Mouse (Mus musculus) myocyte (in vitro differentiated cells): ENCODE results near the gene Gen1. TPM values are rescaled to one million over a fixed set of nuclear protein-coding genes. Genes with fewer than 3 reads are reported as not detected.
A peak's percentile ranks its signal among the peaks of the same experiment; 100 is the strongest.

Experiments
- H3K27me3 ChIP-seq: one replicate; pipeline ENCODE4 v1.6.1; 2011; ENCODE audit not compliant: control insufficient read depth, insufficient read depth, insufficient read length
- H3K36me3 ChIP-seq: one replicate; pipeline ENCODE4 v1.6.1; 2011; ENCODE audit not compliant: control insufficient read depth, insufficient read depth
- H3K4me2 ChIP-seq: one replicate; pipeline ENCODE4 v1.6.1; 2011; ENCODE audit warnings: low read depth, control low read depth
- H3K4me3 ChIP-seq: one replicate; pipeline ENCODE4 v1.5.1; 2011; ENCODE audit warnings: mild to moderate bottlenecking, control low read depth, moderate library complexity
- H3K79me2 ChIP-seq: one replicate; pipeline ENCODE4 v1.6.1; 2011; ENCODE audit not compliant: control insufficient read depth, insufficient read depth
- H3ac ChIP-seq: one replicate; pipeline ENCODE4 v1.6.1; 2011; ENCODE audit not compliant: control insufficient read depth, insufficient read length
- CEBPB ChIP-seq: IDR thresholded peaks from 2 replicates; pipeline ENCODE4 v1.6.1; 2011; ENCODE audit warnings: mild to moderate bottlenecking, moderate library complexity; ENCODE audit not compliant: poor library complexity, insufficient read depth, severe bottlenecking
- E2F4 ChIP-seq: IDR thresholded peaks from one replicate; pipeline ENCODE4 v1.6.1; 2011; ENCODE audit warnings: mild to moderate bottlenecking, control low read depth, moderate library complexity; ENCODE audit not compliant: insufficient read depth
- MAX ChIP-seq: IDR thresholded peaks from one replicate; pipeline ENCODE4 v1.6.1; 2011; ENCODE audit warnings: low read depth, mild to moderate bottlenecking, control low read depth
- MYOD1 ChIP-seq, 3 experiments: IDR thresholded peaks; one replicate each; pipeline ENCODE4 v1.6.1; 2011; ENCODE audit warnings: control low read depth in 2 of 3, low read depth in 2 of 3, mild to moderate bottlenecking in 2 of 3, moderate library complexity in 1 of 3; ENCODE audit not compliant: insufficient read length in 2 of 3, control insufficient read depth in 1 of 3
- MYOG ChIP-seq, 3 experiments: IDR thresholded peaks; one replicate each; pipeline ENCODE4 v1.6.1; 2011; ENCODE audit warnings: control low read depth in 2 of 3, low read depth in 2 of 3, mild to moderate bottlenecking in 2 of 3; ENCODE audit not compliant: insufficient read length in 2 of 3, control insufficient read depth in 1 of 3, insufficient read depth in 1 of 3
- POLR2A ChIP-seq: IDR thresholded peaks from one replicate; pipeline ENCODE4 v1.6.1; 2011; ENCODE audit warnings: low read depth, mild to moderate bottlenecking, control low read depth, moderate library complexity; ENCODE audit not compliant: insufficient read length
- POLR2AphosphoS2 ChIP-seq: IDR thresholded peaks from one replicate; pipeline ENCODE4 v1.6.1; 2011; ENCODE audit warnings: low read depth, control low read depth; ENCODE audit not compliant: insufficient read length
- REST ChIP-seq: IDR thresholded peaks from one replicate; pipeline ENCODE4 v1.6.1; 2011; ENCODE audit warnings: mild to moderate bottlenecking, control low read depth, moderate library complexity; ENCODE audit not compliant: insufficient read depth, insufficient read length
- SRF ChIP-seq: IDR thresholded peaks from one replicate; pipeline ENCODE4 v1.6.1; 2011; ENCODE audit warnings: low read depth; ENCODE audit not compliant: control insufficient read depth, insufficient read length
- TCF12 ChIP-seq: IDR thresholded peaks from one replicate; pipeline ENCODE4 v1.6.1; 2011; ENCODE audit warnings: mild to moderate bottlenecking, control low read depth; ENCODE audit not compliant: poor library complexity, insufficient read depth, severe bottlenecking
- TCF3 ChIP-seq: IDR thresholded peaks from one replicate; pipeline ENCODE4 v1.6.1; 2011; ENCODE audit warnings: low read depth, control low read depth; ENCODE audit not compliant: insufficient read length
- USF1 ChIP-seq: IDR thresholded peaks from one replicate; pipeline ENCODE4 v1.6.1; 2011; ENCODE audit warnings: low read depth, mild to moderate bottlenecking, control low read depth, moderate library complexity
- polyA plus RNA-seq: library from polyadenylated mRNA; unstranded; fragments of >200 nt; fragmentation: generic; extraction: Trizol; gene quantifications from one replicate; pipeline ENCODE4 v1.2.1, GENCODE M21; 2012; ENCODE audit warnings: missing spikeins

The Gen1 gene
- polyA plus RNA-seq, 1 experiment = 1.8 TPM

DNA sequence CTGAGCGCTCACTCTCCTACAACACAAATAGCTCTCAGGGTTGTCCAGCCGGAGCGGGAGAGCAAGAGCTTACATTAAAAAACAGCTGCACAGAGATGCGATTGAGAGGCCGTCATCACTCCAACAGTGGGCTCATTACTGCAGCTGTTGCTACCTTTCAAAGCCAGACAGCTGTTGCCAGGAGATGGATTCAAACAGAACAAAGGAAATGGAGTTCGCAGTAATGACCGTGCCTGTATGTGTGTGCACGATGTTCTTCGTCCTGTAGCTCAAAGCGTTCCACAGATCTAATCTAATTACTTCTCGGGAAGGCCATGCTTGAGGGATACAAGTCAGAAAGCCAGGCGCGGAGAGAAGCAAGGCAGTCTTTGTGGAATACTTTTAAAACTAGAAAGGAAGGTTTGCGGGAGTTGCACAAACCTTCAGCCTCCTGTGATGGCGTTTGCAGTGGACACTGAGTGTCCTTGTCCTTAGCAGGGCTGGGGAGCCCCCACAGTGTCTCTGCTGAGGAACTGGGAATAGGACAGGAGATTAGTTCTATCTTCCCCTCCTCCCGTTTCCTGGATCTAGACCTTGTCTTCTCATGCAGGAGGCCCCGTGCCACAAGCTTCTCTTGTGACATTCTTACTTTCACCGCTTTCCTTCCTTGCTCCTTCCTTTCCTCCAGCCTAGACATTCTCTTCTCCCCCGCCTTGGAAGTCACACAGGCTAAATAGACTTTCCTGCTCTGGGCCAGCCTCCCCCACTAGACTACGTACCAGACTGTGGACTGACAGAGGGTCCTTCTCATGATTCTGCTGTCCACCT lies 43.9 kb downstream of the Gen1 start:
- H3K36me3 ChIP-seq = no peaks in the 10 kb centered on the region
- no peaks in the 10 kb centered on the region for H3K27me3 ChIP-seq
- no peaks in the 10 kb centered on the region for H3K79me2 ChIP-seq
- peak overlapping the region; percentile 71 for H3K4me2 ChIP-seq
- no peak overlapping the region for H3ac ChIP-seq
- no peak overlapping the region for H3K4me3 ChIP-seq
- TF ChIP-seq CEBPB = no peak
- TF ChIP-seq MYOG (IDR thresholded peaks at IDR 0.05; ENCODE audit: control insufficient read depth in 1 of 3, insufficient read depth in 1 of 3, insufficient read length in 2 of 3, low read depth in 2 of 3) = peak in 2 of 3 experiments; percentile 8 to 67
- TF ChIP-seq TCF3 = peak; percentile 65
- no peak for TF ChIP-seq POLR2AphosphoS2
- no peak for TF ChIP-seq MAX
- TF ChIP-seq SRF = no peak
- TF ChIP-seq E2F4 = no peak
- TF ChIP-seq USF1 = no peak
- peak; percentile 78 for TF ChIP-seq TCF12
- peak; percentile 94 to 99 (median 99) for TF ChIP-seq MYOD1 (IDR thresholded peaks at IDR 0.05; ENCODE audit: control insufficient read depth in 1 of 3, insufficient read length in 2 of 3, low read depth in 2 of 3)
- TF ChIP-seq POLR2A = no peak
- TF ChIP-seq REST = no peak

DNA sequence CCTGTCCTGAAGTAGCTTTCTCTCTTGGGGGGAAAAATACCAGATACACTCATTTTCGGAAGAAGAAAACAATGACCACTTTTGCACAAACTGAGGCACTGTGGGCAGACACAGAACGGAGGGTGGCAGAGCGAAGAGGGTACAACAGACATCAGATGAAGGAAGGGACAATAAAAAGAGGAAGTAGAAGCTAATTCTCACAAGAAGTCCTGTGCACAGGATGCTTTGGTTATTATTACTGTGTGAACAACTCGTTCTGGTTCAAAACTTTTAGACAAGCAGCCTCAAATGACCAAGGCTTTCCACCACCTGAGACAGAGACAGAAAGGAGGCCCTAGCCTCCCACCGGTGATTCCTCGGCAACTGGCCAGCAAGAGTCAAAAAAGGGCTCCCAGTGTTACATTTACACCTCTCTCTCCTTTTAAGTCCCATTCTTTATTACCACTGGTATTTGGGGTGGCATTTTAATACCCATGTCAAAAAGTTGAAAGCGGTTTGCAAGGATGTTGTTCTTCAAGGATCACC lies 47.8 kb downstream of the Gen1 start:
- TF ChIP-seq USF1 (no peak), REST (no peak), TCF12 (no peak), MYOG (IDR thresholded peaks at IDR 0.05; ENCODE audit: control insufficient read depth in 1 of 3, insufficient read depth in 1 of 3, insufficient read length in 2 of 3, low read depth in 2 of 3) (no peak), CEBPB (no peak), MYOD1 (IDR thresholded peaks at IDR 0.05; ENCODE audit: control insufficient read depth in 1 of 3, insufficient read length in 2 of 3, low read depth in 2 of 3) (no peak)

DNA sequence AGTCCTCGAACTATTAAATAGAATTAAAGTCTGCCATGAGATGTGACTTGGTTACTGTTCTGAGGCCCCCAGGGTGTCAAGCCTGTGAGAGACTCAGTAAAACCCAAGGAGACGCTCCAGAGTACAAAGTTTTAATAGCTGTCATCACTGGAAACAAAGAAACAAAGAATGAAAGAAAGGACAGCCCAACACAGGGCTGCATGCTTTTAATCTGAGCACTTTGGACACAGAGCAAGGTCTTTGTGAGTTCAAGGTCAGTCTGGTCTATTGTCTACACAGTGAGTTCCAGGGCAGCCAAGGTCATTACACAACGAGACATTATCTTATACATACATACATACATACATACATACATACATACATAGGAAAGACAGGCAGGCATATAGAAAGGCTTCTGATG lies 49.1 kb downstream of the Gen1 start:
- Histone ChIP-seq H3ac (no peak overlapping the region), H3K4me2 (no peak overlapping the region), H3K27me3 (no peaks in the 10 kb centered on the region), H3K36me3 (no peaks in the 10 kb centered on the region), H3K79me2 (no peaks in the 10 kb centered on the region), H3K4me3 (no peak overlapping the region)
- TF ChIP-seq E2F4 (no peak), TCF12 (no peak), MYOD1 (IDR thresholded peaks at IDR 0.05; ENCODE audit: control insufficient read depth in 1 of 3, insufficient read length in 2 of 3, low read depth in 2 of 3) (no peak), POLR2A (no peak), POLR2AphosphoS2 (no peak), SRF (no peak), REST (no peak), MYOG (IDR thresholded peaks at IDR 0.05; ENCODE audit: control insufficient read depth in 1 of 3, insufficient read depth in 1 of 3, insufficient read length in 2 of 3, low read depth in 2 of 3) (no peak), TCF3 (no peak), MAX (no peak), USF1 (no peak), CEBPB (no peak)

More for the DNA sequence above, 47.8 kb downstream of the Gen1 start:
- Histone ChIP-seq H3ac (no peak overlapping the region), H3K36me3 (no peaks in the 10 kb centered on the region), H3K4me3 (no peak overlapping the region), H3K4me2 (no peak overlapping the region), H3K27me3 (no peaks in the 10 kb centered on the region), H3K79me2 (no peaks in the 10 kb centered on the region)

DNA sequence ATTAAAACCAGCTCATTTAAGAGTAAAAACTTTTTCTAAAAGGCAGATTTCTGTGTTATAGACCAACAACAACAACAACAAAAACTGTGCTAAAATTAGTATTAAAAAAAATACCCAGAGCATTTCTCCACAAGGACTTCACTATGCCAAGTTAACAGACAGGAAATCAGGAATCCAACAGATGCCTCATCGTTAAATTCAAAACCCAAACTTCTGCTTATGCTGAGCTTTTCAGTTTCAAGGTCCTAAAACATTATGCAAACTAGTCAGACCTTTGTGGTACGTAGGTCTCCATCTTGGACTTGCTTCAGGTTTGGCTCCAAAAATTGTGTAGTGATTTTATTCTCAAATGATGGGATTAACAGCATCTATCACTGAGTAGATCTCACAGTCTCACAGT lies 50.0 kb downstream of the Gen1 start:
- no peaks in the 10 kb centered on the region for H3K79me2 ChIP-seq
- H3K4me3 ChIP-seq = no peak overlapping the region
- H3K4me2 ChIP-seq = no peak overlapping the region
- no peak overlapping the region for H3ac ChIP-seq
- H3K36me3 ChIP-seq = no peaks in the 10 kb centered on the region
- no peak for TF ChIP-seq REST
- TF ChIP-seq CEBPB = no peak
- no peak for TF ChIP-seq MAX
- TF ChIP-seq SRF = no peak
- TF ChIP-seq E2F4 = no peak
- TF ChIP-seq MYOG (IDR thresholded peaks at IDR 0.05; ENCODE audit: control insufficient read depth in 1 of 3, insufficient read depth in 1 of 3, insufficient read length in 2 of 3, low read depth in 2 of 3) = no peak
- TF ChIP-seq USF1 = no peak
- TF ChIP-seq TCF3 = no peak
- no peak for TF ChIP-seq POLR2AphosphoS2
- no peak for TF ChIP-seq TCF12
- no peak for TF ChIP-seq MYOD1 (IDR thresholded peaks at IDR 0.05; ENCODE audit: control insufficient read depth in 1 of 3, insufficient read length in 2 of 3, low read depth in 2 of 3)
- TF ChIP-seq POLR2A = no peak
- no peaks in the 10 kb centered on the region for H3K27me3 ChIP-seq
